In genomic region chr1:36304764-36305163, GRCm38 (mm10) we compare ENCODE assay signal across 17 mouse cellular contexts. TPM values are rescaled to one million over a fixed set of nuclear protein-coding genes. Genes with fewer than 3 reads are reported as not detected.
DNase-seq lines count a peak whose midpoint lies in the region; ATAC-seq and TF ChIP-seq lines count a peak whose summit lies in the region.
"Had no signal": no experiment of that assay in that cellular context is flagged by ENCODE, and none has a peak within 500 bp of the region (broad histone marks: within the 10 kb centered on the region; RNA-seq: fewer than 3 reads in every experiment).

No protein-coding gene starts in this region.

- H3K4me3 ChIP-seq in layer of hippocampus, adult 2 months: no peak overlapping the region
- no peak overlapping the region for H3K4me3 ChIP-seq in heart, embryonic 12.5 days
- H3K4me3 ChIP-seq in olfactory bulb, adult 2 months (ENCODE audit: insufficient read depth, low read depth, low read length): no peak overlapping the region
- H3K4me3 ChIP-seq: embryonic facial prominence, embryonic 13.5 days; midbrain, embryonic 13.5 days; neural tube, embryonic 12.5 days had no signal

- ATAC-seq in heart, embryonic 12.5 days (ENCODE audit: insufficient number of reproducible peaks, low FRiP score): no peak
- no peak for ATAC-seq in monocyte, adult 5-6 weeks (replicated peaks; ENCODE audit: insufficient number of reproducible peaks, low FRiP score, low TSS enrichment, poor library complexity, severe bottlenecking)
- ATAC-seq: forebrain, embryonic 14.5 days; hindbrain, embryonic 16.5 days; midbrain, embryonic 13.5 days had no signal

- peak overlapping the region; percentile 68 for H3K27ac ChIP-seq in layer of hippocampus, adult 2 months
- peak overlapping the region; percentile 57 for H3K27ac ChIP-seq in heart, embryonic 12.5 days (ENCODE audit: poor library complexity, severe bottlenecking)
- H3K27ac ChIP-seq in olfactory bulb, adult 2 months (ENCODE audit: insufficient read depth, low read depth, low read length): 0 out of 2 replicates have a peak overlapping the region, but pooled peaks have one; percentile 0
- H3K27ac ChIP-seq: embryonic facial prominence, embryonic 13.5 days; liver, embryonic 14.5 days; midbrain, embryonic 13.5 days; neural tube, embryonic 12.5 days had no signal

- no peak overlapping the region for H3K4me2 ChIP-seq in heart, embryonic 12.5 days
- H3K4me2 ChIP-seq: embryonic facial prominence, embryonic 13.5 days; midbrain, embryonic 13.5 days; neural tube, embryonic 12.5 days had no signal

- peaks cover 24% of the 10 kb centered on the region for H3K27me3 ChIP-seq in heart, embryonic 12.5 days (replicated peaks)

- peak; percentile 20 for DNase-seq in cerebellum, adult 9-10 months
- DNase-seq in cerebellum, adult 18-20 months: no peak
- DNase-seq in layer of hippocampus, adult 2 months (ENCODE audit: low spot score in 2 of 2): no peak
- DNase-seq in layer of hippocampus, adult 8-10 months (ENCODE audit: low spot score in 2 of 2): no peak
- DNase-seq in natural killer cell, adult 2 months (ENCODE audit: low spot score in 2 of 2): no peak
- DNase-seq: cerebellum, postnatal 36 days; kidney, adult 2 months; thymus, postnatal 25 days had no signal

- no peaks in the 10 kb centered on the region for H3K36me3 ChIP-seq in heart, embryonic 12.5 days
- H3K36me3 ChIP-seq: embryonic facial prominence, embryonic 13.5 days; midbrain, embryonic 13.5 days; neural tube, embryonic 12.5 days had no signal

- no peaks in the 10 kb centered on the region for H3K9me3 ChIP-seq in heart, embryonic 12.5 days (replicated peaks)
- H3K9me3 ChIP-seq: embryonic facial prominence, embryonic 13.5 days; midbrain, embryonic 13.5 days; neural tube, embryonic 12.5 days had no signal

- peaks cover 40% of the 10 kb centered on the region for H3K4me1 ChIP-seq in heart, embryonic 12.5 days (replicated peaks)
- H3K4me1 ChIP-seq in olfactory bulb, adult 2 months (ENCODE audit: control insufficient read depth, insufficient read depth, low read length): peaks cover 28% of the 10 kb centered on the region

- TF ChIP-seq CTCF in layer of hippocampus, adult 2 months (conservative IDR thresholded peaks at IDR 0.05): no peak
- no peak for TF ChIP-seq CTCF in olfactory bulb, adult 2 months (IDR thresholded peaks at IDR 0.05; ENCODE audit: insufficient read depth, low read depth, low read length)

- 0 out of 2 replicates have a peak overlapping the region, but pooled peaks have one; percentile 22 for H3K9ac ChIP-seq in heart, embryonic 12.5 days
- H3K9ac ChIP-seq: embryonic facial prominence, embryonic 13.5 days; liver, embryonic 14.5 days; midbrain, embryonic 13.5 days; neural tube, embryonic 12.5 days had no signal

- 38% methylated on average over 7 of the region's 7 CpGs for WGBS in heart, embryonic 12.5 days
- 23% methylated on average over 7 of the region's 7 CpGs for WGBS in olfactory bulb, adult 2 months

- no peak for TF ChIP-seq POLR2A in olfactory bulb, adult 2 months (IDR thresholded peaks at IDR 0.05; ENCODE audit: insufficient read depth, low read depth, low read length)

RNA-seq across cellular contexts. Expression of gene Arid5a, which starts 2.8 kb away (rescaled TPM):
- total RNA-seq in layer of hippocampus, adult 2 months (2021): 10 to 100 TPM; 15.1 to 15.4 TPM
- 10 to 100 TPM; 18.1 to 22.0 (median 18.8) TPM for total RNA-seq in layer of hippocampus, adult 8-10 months (2022)
- polyA plus RNA-seq in heart, embryonic 12.5 days (2016; fragmentation: Nextera tagmentation; extraction: Ambion mirVana): 15.1 and 15.3 TPM in 2 replicates
- not detected in 2 replicates for polyA plus RNA-seq in olfactory bulb, adult 2 months (2012; ENCODE audit: insufficient read depth, insufficient read length, low replicate concordance, missing spikeins)
- total RNA-seq in monocyte, adult 5-6 weeks (2017): 47.3 to 80.2 TPM (median 65.0 TPM) in 3 replicates

RNA-seq across cellular contexts. Expression of gene Neurl3, which starts 30.3 kb away (rescaled TPM):
- total RNA-seq in layer of hippocampus, adult 2 months (2021): under 1 TPM; 0.44 to 0.92 TPM
- total RNA-seq in layer of hippocampus, adult 8-10 months (2022): 1 to 10 TPM in 2 of 4 experiments, under 1 TPM in 2; 0.41 to 3.4 (median 1.2) TPM
- 2.4 and 2.6 TPM in 2 replicates for polyA plus RNA-seq in heart, embryonic 12.5 days (2016; fragmentation: Nextera tagmentation; extraction: Ambion mirVana)
- not detected in 2 replicates for polyA plus RNA-seq in olfactory bulb, adult 2 months (2012; ENCODE audit: insufficient read depth, insufficient read length, low replicate concordance, missing spikeins)
- total RNA-seq in monocyte, adult 5-6 weeks (2017): 315 to 366 TPM (median 360 TPM) in 3 replicates

Comparison
In these comparisons a context has a peak if more than half of its experiments do, and no peak if none do; other contexts are left out.
1. H3K27ac ChIP-seq: peak in every context shown above with its lines; median percentile 68 in layer of hippocampus, adult 2 months; 57 in heart, embryonic 12.5 days; 0 in olfactory bulb, adult 2 months.
2. RNA of gene Neurl3, which starts 30.3 kb away (total RNA-seq): 315 to 366 TPM in monocyte, adult 5-6 weeks; 0.41 to 3.4 TPM in layer of hippocampus, adult 8-10 months and 0.44 to 0.92 TPM in layer of hippocampus, adult 2 months; every median in the first group is over 10 times any median in the second.